Mouse (Mus musculus) spleen, adult 2 months (tissue): ENCODE data around the gene Ino80e.

Source experiments
- CTCF ChIP-seq: fragments of 200-500 bp; IDR thresholded peaks from 2 replicates; pipeline ENCODE4 v1.5.1; 2011; ENCODE audit warnings: mild to moderate bottlenecking, inconsistent platforms; ENCODE audit not compliant: insufficient read depth, insufficient read length, insufficient replicate concordance; ENCODE audit errors: extremely low read depth
- POLR2A ChIP-seq: fragments of 200-500 bp; IDR thresholded peaks from 2 replicates; pipeline ENCODE4 v1.6.1; 2011; ENCODE audit warnings: low read depth, low read length, inconsistent platforms

DNA sequence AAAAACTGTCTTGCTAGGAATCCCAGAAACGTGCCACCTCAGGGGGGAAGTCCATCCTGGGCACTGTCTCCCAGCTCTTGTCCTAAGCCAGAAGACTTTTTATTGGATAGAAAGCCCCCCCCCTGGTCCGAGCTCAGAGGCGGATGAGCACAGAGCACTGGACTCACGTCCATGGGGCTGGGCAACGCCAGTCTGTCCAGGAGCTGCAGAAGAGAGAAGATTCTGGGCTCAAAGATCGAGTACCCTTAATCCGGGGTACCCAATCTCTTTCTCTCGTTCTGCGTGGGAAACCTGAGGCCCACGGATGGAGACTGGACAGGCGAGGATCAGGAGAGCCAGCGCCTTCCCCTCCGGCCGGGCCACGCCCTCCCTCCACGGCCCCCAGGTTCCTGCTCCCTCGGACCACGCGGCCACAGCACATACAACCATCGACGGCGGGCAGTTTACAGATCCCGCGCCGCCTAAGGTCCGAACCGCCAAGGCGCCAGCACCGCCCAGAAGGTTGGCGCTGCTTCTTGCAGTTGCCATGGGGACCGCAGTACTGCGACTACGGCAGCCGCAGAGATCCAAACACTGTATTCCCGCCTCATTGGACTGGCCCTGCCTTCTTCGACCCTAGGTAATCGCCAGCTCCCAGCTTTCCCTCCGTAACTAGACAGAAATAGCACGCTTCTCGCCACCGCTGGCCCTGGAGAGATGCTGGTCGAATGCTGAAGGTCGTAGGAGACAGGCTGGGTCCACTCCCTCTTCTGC lies 53.3 kb downstream of the Ino80e start:
- TF ChIP-seq POLR2A: no peak
- no peak for TF ChIP-seq CTCF
